Mouse (Mus musculus) spleen, adult 2 months (tissue): ENCODE results near the gene Sgcd. TPM values are rescaled to one million over a fixed set of nuclear protein-coding genes. Genes with fewer than 3 reads are reported as not detected.

Source experiments
- DNase-seq, 2 experiments: peaks; one replicate each; pipeline versions ENCODE4 v3.0.0 to v3.0.0-alpha.2; 2012 to 2021; ENCODE audit warnings: low spot score in 2 of 2, low read depth in 1 of 2
- H3K27ac ChIP-seq: fragments of 200-500 bp; 2 replicates; pipeline ENCODE4 v1.5.1; 2012; ENCODE audit warnings: low read length, inconsistent platforms; ENCODE audit not compliant: insufficient read depth
- H3K27me3 ChIP-seq: fragments of 200-500 bp; 2 replicates; pipeline ENCODE4 v1.6.1; 2012; ENCODE audit warnings: mild to moderate bottlenecking, moderate library complexity, low read length, inconsistent platforms; ENCODE audit not compliant: control insufficient read depth, insufficient read depth
- H3K36me3 ChIP-seq: fragments of 200-500 bp; 2 replicates; pipeline ENCODE4 v1.6.1; 2012; ENCODE audit warnings: mild to moderate bottlenecking, low read length, inconsistent platforms; ENCODE audit not compliant: control insufficient read depth, insufficient read depth
- H3K4me1 ChIP-seq: fragments of 200-500 bp; 2 replicates; pipeline ENCODE4 v1.6.1; 2011; ENCODE audit warnings: inconsistent platforms; ENCODE audit not compliant: control insufficient read depth, insufficient read depth, insufficient read length
- H3K4me3 ChIP-seq: fragments of 200-500 bp; 2 replicates; pipeline ENCODE4 v1.5.1; 2011; ENCODE audit warnings: mild to moderate bottlenecking, inconsistent platforms; ENCODE audit not compliant: insufficient read depth, insufficient read length; ENCODE audit errors: extremely low read depth
- CTCF ChIP-seq: fragments of 200-500 bp; IDR thresholded peaks from 2 replicates; pipeline ENCODE4 v1.5.1; 2011; ENCODE audit warnings: mild to moderate bottlenecking, inconsistent platforms; ENCODE audit not compliant: insufficient read depth, insufficient read length, insufficient replicate concordance; ENCODE audit errors: extremely low read depth
- POLR2A ChIP-seq: fragments of 200-500 bp; IDR thresholded peaks from 2 replicates; pipeline ENCODE4 v1.6.1; 2011; ENCODE audit warnings: low read depth, low read length, inconsistent platforms
- WGBS: fragments of 180-500 bp; shearing (Covaris S2); methylation state at CpG from one replicate; pipeline ENCODE4 v1.1.7; 2018; 5-methylcytosine and 5-hydroxymethylcytosine counted together
- polyA plus RNA-seq: library from polyadenylated mRNA; depleted of rRNA; stranded (reverse); fragments of >200 nt; gene quantifications from 2 replicates; pipeline ENCODE4 v1.2.3, GENCODE M21; 2012

Gene Sgcd
- polyA plus RNA-seq, 1 experiment, result 0.07 TPM

DNA sequence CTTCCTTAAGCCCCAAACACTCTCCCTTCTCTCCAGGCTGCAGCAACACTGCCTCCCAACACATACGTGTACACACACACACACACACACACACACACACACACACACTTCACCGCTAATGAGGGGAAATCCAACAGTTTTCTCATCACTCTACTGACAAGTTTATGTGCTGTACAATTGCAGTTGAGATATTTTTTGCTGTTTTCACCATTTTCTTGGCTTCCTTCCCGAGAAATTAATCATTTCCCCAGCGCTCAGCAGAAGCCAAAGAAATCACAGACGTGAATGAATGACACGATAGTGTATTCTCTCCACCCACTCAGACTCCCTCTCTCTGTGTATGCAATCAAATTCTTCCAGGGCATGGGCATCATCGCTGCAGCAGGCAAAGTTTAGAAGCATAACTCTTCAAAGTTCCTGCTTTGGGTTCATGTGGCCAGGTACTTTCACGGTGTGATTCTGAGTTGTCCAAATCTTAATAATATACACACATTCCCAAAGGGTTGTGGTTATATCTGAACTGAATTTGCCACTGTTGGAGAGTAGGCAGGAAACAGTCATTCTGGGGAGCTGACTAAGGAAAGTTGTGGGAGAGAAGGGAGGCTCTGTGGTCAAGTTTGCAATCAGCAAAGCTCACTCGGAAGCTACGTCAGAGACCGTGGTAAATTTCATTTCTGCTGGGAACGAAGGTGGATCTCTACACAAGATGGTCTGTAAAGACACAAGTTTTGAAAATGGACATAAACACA lies 683.9 kb downstream of the Sgcd start:
- no peak for DNase-seq
- no peak overlapping the region for H3K4me3 ChIP-seq
- H3K27me3 ChIP-seq, result no peaks in the 10 kb centered on the region
- H3K4me1 ChIP-seq, result no peaks in the 10 kb centered on the region
- WGBS, result 71% methylated on average over 12 of the region's 12 CpGs
- TF ChIP-seq POLR2A, result no peak
- no peak for TF ChIP-seq CTCF
- H3K36me3 ChIP-seq, result no peaks in the 10 kb centered on the region
- no peak overlapping the region for H3K27ac ChIP-seq

DNA sequence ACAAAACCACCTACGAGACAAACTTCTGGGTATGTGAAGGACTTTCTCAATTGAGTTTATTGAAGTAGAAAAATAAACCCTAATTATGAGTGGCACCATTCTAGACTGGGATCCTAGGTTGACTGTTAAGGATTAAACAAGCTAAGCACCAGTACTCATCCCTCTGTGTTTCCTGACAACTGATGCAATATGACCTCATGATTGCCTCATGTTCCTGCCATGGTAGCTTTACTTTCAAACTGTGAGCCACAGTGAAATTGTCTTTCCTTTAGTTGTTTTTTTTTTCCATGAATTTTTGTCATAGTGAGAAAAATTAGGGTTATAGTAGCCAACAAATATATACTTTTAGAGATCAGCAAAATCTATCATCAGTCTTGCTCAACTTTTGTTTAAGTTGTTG lies 689.0 kb downstream of the Sgcd start:
- 79% methylated on average over 1 of the region's 1 CpGs for WGBS
- Histone ChIP-seq H3K4me3 (no peak overlapping the region), H3K27ac (no peak overlapping the region), H3K4me1 (no peaks in the 10 kb centered on the region), H3K27me3 (no peaks in the 10 kb centered on the region), H3K36me3 (no peaks in the 10 kb centered on the region)
- no peak for DNase-seq
- TF ChIP-seq POLR2A (no peak), CTCF (no peak)

DNA sequence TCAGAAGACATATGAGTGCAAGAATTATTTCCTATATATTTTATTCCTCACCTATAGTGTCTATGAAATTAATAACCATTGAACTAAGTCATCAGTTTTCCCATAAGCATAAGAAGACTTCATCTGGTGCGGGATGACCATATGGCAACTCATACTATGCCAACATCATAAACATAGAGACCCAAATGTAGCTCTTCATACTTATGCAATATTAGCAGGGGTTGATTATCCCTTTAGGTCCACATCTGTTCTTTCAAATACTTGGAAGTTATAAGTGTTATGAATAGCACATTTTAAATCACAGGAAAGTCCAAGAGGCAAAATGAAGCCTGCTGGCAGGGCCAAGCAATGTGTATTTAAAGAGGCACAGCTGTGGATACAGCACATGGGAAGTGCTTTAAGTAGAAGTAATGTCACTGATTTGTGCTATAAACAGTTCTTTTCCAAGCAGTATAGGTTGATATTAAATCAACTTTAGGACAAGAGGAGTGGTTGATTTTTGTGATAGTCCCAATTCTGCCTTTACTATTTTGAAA lies 690.9 kb downstream of the Sgcd start:
- no peak overlapping the region for H3K4me3 ChIP-seq
- H3K27me3 ChIP-seq, result no peaks in the 10 kb centered on the region
- H3K4me1 ChIP-seq, result no peaks in the 10 kb centered on the region
- DNase-seq, result no peak
- H3K27ac ChIP-seq, result no peak overlapping the region
- TF ChIP-seq POLR2A, result no peak
- H3K36me3 ChIP-seq, result no peaks in the 10 kb centered on the region
- 92% methylated on average over 1 of the region's 1 CpGs for whole genome bisulfite sequencing

DNA sequence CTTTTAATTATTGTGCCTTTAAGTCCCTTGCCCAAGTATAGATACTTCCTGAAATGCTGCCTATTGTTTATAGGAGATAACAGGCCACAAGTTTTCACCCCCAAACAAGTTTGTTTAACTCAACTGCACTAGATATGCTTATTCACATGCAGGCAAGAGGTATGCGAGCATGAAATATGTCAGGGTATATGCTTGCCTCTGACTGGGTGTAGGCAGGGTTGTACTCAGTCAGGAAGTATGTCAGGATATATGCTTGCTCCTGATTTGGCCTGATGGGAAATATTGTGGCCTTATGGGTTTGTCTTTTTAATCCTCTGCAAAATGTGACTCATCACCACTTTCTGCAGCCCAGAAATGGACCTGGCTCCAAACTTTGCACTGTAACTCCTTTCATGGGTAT lies 694.0 kb downstream of the Sgcd start:
- no peak for DNase-seq
- Histone ChIP-seq H3K4me1 (no peaks in the 10 kb centered on the region), H3K36me3 (no peaks in the 10 kb centered on the region), H3K27ac (no peak overlapping the region), H3K27me3 (no peaks in the 10 kb centered on the region), H3K4me3 (no peak overlapping the region)
- 76% methylated on average over 1 of the region's 1 CpGs for WGBS
- TF ChIP-seq POLR2A (no peak), CTCF (no peak)

DNA sequence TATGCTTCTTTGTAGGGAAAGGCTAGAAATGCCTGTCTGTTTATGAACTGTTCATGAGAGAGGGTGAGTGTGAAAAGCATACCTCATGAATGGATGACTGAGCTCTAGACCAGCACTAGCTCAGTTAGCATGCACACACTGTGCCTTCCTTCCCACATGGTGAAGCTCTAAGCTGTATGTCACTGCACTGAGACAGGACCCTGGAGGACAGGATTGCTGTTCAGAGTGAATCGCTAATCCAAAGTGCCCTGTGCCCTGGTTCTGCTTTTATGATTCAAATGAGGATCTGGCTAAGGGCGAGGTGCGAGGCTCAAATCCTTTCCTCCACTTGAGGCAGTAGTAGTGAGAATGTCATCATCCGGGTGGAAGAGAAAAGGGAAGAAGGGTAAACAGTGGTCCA lies 712.2 kb downstream of the Sgcd start:
- H3K4me1 ChIP-seq, result no peaks in the 10 kb centered on the region
- no peaks in the 10 kb centered on the region for H3K27me3 ChIP-seq
- TF ChIP-seq POLR2A (no peak), CTCF (no peak)
- WGBS, result 54% methylated on average over 4 of the region's 4 CpGs
- no peaks in the 10 kb centered on the region for H3K36me3 ChIP-seq
- no peak overlapping the region for H3K27ac ChIP-seq
- no peak overlapping the region for H3K4me3 ChIP-seq
- no peak for DNase-seq

DNA sequence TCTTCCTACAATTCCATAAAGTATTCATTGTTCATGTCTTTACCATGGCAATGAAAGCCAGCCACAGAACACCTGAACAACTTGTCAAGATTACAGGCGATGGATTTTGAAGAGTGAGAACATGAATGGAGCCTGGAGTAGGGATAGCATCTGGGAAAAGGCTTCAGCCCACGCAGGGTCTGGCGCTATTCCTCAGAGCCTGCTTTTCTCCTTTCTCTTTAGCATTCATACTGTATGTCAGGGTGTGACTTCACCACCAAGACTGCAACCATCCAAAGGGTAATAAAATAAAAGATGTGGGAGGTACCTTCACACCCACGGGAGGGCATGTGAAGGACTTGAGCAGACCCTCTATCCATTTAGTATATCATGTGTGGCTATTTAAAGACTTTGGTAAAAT lies 720.2 kb downstream of the Sgcd start:
- Histone ChIP-seq H3K36me3 (no peaks in the 10 kb centered on the region), H3K4me3 (no peak overlapping the region), H3K4me1 (no peaks in the 10 kb centered on the region), H3K27ac (no peak overlapping the region), H3K27me3 (no peaks in the 10 kb centered on the region)
- no peak for TF ChIP-seq POLR2A
- no peak for TF ChIP-seq CTCF
- 82% methylated on average over 4 of the region's 4 CpGs for WGBS
- no peak for DNase-seq

DNA sequence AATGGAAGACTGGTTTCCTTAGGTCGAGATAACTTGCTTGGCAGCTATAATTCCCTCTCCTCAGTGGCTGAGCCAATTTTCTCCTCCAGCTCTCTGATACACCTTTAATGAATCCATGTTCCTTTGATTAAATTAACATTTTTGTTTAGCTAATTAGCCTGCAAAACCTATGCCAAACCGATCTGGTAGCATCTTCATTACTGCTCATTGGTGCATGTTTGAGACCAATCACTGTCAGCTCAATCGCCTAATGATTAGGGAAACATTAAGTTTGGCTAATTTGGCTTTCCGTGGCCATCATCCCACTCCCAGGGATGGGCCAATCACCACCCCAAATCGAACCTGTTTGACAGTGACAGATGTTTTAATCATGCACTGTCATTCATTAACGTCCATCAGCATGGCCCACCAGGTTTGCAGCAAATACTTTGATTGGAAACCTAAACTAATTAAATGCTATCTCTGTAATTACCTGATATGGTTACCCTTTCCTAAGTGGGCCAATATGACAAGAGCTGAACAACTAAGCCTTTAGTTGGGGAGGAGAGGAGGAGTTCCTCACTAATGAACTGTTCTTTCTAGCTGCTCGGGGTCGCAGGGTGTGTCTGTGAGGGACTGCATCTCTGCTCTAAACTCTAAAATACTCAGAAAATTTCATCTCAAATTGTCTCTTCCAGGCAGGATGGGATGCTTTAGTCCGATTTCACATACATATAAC lies 724.3 kb downstream of the Sgcd start:
- H3K36me3 ChIP-seq, result no peaks in the 10 kb centered on the region
- 85% methylated on average over 9 of the region's 9 CpGs for WGBS

More for the DNA sequence above, 724.3 kb downstream of the Sgcd start:
- no peaks in the 10 kb centered on the region for H3K4me1 ChIP-seq
- H3K27ac ChIP-seq, result no peak overlapping the region
- H3K4me3 ChIP-seq, result no peak overlapping the region
- no peak for DNase-seq
- no peaks in the 10 kb centered on the region for H3K27me3 ChIP-seq
- TF ChIP-seq POLR2A (no peak), CTCF (no peak)
